Mouse (Mus musculus): ENCODE data around the gene Angel2. TPM values are rescaled to one million over a fixed set of nuclear protein-coding genes. Genes with fewer than 3 reads are reported as not detected.

Angel2 gene
- polyA plus RNA-seq, 1 experiment from 2014 or later, result 64.4 TPM

DNA sequence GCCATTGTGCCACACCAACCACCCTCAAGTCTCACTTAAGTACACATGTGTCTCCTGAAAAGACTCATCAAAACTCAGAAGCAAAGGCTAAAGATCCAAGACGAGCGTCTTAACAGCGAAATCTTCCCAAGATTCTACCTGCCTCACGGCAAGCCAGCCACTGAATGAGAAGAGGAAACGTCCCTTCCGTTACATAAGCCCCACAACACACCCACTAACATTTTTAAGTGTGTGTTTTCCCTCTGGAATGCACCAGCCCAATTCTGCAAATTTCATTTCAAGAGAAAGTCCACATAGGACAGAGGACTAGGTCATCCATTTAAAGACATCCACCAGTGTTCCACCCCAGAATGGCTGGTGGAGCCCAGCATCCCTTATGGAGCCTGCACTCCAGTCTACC lies 14.1 kb upstream of the Angel2 start:
- Histone ChIP-seq H3K4me1 (peaks cover 20% of the 10 kb centered on the region), H3K27me3 (0 out of 2 replicates have a peak, but pooled peaks cover 2% of the 10 kb centered on the region), H3K4me3 (peak overlapping the region; percentile 66), H3K36me3 (no peaks in the 10 kb centered on the region), H3K27ac (no peak overlapping the region), H3K4me2 (replicated peaks) (peak overlapping the region; percentile 72), H3K9me3 (replicated peaks) (no peaks in the 10 kb centered on the region), H3K9ac (peak overlapping the region; percentile 76)
- 78% methylated on average over 6 of the region's 6 CpGs for WGBS
- ATAC-seq (ENCODE audit: low FRiP score), result no peak

DNA sequence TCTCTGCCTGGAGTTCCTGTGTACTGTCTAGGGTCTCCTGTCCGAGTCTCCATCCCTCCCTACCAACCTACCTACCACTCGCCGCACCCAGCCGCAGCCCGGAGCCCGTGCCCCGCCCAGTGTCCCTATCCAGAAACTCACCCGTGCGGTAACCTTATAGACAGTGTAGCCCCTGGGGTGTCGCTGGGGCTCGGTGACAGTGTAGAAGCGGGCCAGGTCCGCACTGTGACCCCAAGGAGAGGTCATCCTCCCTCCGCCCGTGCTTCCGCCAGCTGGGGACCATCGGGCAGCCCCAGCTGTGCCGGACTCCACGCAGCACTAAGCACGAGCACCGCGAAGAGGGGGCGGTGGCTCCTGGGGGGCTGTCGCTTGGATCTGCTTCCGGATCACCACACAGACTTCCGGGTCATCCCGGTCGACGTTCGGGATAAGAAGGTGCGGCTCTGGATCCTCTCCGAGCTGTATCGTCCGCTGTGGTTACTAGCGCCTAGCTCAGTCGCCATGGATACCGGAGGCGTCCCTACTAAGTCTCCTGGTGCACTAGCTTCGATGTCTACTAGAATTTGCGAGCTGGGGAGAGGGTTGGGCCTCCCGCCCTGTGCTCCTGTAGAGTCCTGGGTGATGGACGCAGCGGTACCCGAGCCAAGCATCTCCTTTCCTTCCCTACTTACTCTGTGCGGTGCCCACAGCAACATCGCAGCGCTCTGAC lies 13.3 kb upstream of the Angel2 start, which contains the start of gene Rps6kc1:
TSS of gene Rps6kc1 (minus strand) at position 356 of the 709 bp plus-strand sequence.
- H3K4me3 ChIP-seq, result peak within 1 kb of the TSS; percentile 66
- H3K9ac ChIP-seq, result peak within 1 kb of the TSS; percentile 76
- H3K4me2 ChIP-seq (replicated peaks), result peak within 1 kb of the TSS; percentile 72
- WGBS, result under 1% methylated on average over 47 of the region's 47 CpGs
- no peaks in the 10 kb centered on the region for H3K9me3 ChIP-seq (replicated peaks)
- H3K36me3 ChIP-seq, result no peaks in the 10 kb centered on the region
- 0 out of 2 replicates have a peak, but pooled peaks cover 2% of the 10 kb centered on the region for H3K27me3 ChIP-seq
- ATAC-seq (ENCODE audit: low FRiP score), result peak; percentile 95
- peak within 1 kb of the TSS; percentile 69 for H3K27ac ChIP-seq
- peaks cover 20% of the 10 kb centered on the region for H3K4me1 ChIP-seq

DNA sequence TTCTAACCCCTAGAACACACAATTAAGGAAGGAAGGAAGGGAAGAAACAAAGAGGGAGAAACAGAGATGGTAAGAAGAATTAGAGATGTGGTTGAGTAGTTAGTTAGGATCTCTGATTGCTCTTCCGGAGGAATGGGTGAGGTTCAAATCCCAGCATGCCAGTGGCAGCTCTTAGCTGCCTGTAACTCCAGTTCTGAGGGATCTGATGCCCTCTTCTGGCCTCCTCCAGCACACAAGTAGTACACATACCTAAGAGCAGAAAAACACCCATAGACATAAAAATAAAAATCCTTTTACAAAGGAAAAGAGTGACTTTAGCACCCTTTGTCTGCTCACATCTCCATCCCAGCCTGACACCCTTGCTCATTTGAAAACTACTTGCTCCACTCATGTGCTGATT lies 12.3 kb upstream of the Angel2 start:
- no peak overlapping the region for H3K9ac ChIP-seq
- 0 out of 2 replicates have a peak, but pooled peaks cover 2% of the 10 kb centered on the region for H3K27me3 ChIP-seq
- H3K9me3 ChIP-seq (replicated peaks), result no peaks in the 10 kb centered on the region
- H3K4me3 ChIP-seq, result no peak overlapping the region
- no peak overlapping the region for H3K4me2 ChIP-seq (replicated peaks)
- ATAC-seq (ENCODE audit: low FRiP score), result no peak
- no peak overlapping the region for H3K27ac ChIP-seq
- H3K36me3 ChIP-seq, result no peaks in the 10 kb centered on the region
- H3K4me1 ChIP-seq, result peaks cover 20% of the 10 kb centered on the region
- 41% methylated on average over 1 of the region's 1 CpGs for WGBS

DNA sequence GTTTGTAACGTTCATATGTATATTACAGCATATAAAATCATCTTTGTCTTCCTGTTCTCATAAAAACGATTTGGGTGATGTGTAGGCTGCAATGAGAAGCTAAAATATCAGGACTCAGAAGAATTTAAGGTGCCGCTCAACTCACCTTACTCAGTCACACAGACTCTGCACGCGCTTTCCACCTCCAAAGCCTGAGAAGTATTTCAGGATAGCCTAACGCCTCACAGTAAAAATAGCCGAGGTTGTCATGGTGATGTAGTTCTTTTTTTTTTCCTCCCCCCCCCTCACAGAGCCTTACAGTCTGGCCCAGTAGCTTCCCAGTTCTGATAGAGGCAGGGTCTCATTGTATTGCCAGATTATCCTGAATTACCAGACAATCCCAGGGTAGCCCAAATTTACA lies 6.0 kb upstream of the Angel2 start:
- no peak overlapping the region for H3K9ac ChIP-seq
- H3K4me3 ChIP-seq, result no peak overlapping the region
- no peaks in the 10 kb centered on the region for H3K4me1 ChIP-seq
- no peak for ATAC-seq (ENCODE audit: low FRiP score)
- H3K27ac ChIP-seq, result no peak overlapping the region
- 73% methylated on average over 7 of the region's 7 CpGs for WGBS
- no peaks in the 10 kb centered on the region for H3K36me3 ChIP-seq
- no peaks in the 10 kb centered on the region for H3K9me3 ChIP-seq (replicated peaks)
- 0 out of 2 replicates have a peak, but pooled peaks cover 2% of the 10 kb centered on the region for H3K27me3 ChIP-seq
- H3K4me2 ChIP-seq (replicated peaks), result no peak overlapping the region

DNA sequence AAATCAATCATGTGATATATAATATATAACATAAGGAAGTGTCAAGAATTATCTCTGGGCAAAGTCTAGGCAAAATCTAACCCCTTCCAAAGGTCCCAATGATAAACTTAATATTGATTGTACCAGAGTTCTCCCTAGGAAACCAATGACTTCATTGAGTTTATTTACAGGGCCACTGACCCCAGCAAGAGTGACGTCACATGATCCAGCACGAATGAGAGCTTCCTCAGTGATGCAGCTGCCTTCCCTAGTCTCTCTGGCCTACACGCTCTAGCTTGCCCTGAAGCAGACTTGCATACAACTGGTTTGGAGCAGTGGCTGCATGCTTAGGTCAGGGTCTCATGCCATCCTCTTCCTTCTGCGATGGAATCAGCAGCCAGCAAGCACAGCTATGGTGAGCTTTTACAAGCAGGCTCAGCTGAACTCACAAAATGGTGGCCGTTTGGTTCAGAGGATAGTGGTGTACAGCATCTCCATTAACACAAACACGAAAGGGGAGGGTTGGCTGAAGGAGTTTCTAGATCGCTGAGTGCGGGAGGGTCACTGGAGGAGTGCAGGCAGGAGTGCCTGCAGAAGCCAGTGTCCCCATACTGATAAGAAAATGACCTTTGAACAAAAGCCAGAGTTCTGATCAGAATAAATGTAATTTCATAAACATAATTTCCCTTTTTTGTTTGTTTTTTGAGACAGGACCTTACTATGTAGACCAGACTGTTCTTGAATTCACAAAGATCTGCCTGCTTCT lies 5.0 kb upstream of the Angel2 start:
- no peaks in the 10 kb centered on the region for H3K4me1 ChIP-seq
- ATAC-seq (ENCODE audit: low FRiP score), result no peak
- H3K27me3 ChIP-seq, result 0 out of 2 replicates have a peak, but pooled peaks cover 2% of the 10 kb centered on the region
- H3K9me3 ChIP-seq (replicated peaks), result no peaks in the 10 kb centered on the region
- H3K9ac ChIP-seq, result no peak overlapping the region
- H3K4me3 ChIP-seq, result no peak overlapping the region
- no peak overlapping the region for H3K4me2 ChIP-seq (replicated peaks)
- no peak overlapping the region for H3K27ac ChIP-seq
- no peaks in the 10 kb centered on the region for H3K36me3 ChIP-seq
- WGBS, result 75% methylated on average over 8 of the region's 8 CpGs

DNA sequence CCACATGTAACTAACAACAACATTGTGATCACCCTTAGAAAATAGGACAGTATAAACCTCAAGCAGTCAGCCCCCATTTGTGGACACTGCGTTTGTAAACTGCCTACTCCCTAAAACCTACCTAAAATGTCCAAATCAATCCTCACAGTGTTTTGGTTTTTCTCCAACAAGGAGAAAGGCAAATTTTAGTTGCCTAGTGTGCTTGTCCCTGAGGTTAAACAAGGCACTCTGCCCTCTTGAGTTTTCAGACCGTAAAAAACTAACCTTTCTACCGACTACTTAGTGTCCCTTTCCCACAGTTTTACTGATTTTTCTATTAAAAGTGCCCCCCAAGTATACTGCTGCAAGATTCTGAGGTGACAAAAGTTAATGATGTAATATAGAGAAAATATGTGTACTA lies 2.4 kb downstream of the Angel2 start:
- WGBS, result 95% methylated on average over 3 of the region's 3 CpGs
- peak overlapping the region; percentile 84 for H3K4me2 ChIP-seq (replicated peaks)
- H3K9me3 ChIP-seq (replicated peaks), result no peaks in the 10 kb centered on the region

DNA sequence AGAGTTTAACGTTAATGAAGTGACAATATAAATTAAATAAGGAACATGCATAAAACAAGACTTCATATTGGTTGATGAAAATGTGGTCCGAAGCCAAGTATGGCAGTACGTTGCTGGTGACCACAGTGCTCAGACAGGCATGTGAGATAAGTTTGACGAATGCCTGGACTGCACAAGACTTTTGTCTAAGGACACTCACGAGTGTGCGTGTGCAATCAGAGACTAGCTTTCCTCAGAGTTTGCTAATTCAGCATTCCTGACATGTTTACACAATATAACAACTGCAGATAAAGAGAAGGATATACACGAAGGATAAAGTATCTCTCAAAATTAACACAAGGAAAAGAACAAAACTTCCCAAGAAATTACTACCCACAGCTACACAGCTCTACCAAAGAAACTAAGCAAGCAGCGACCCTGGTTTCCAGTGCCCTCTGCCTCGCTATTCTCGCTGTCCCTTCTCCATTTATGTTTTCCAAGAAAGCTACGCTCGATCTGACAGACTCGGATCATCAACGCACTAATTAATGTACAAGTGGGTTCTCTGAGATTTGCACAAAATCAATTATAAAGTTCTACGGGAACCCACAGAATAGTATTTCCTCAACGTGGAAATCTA lies 2.9 kb downstream of the Angel2 start:
- Histone ChIP-seq H3K4me1 (peaks cover 17% of the 10 kb centered on the region), H3K27ac (peak overlapping the region; percentile 100), H3K4me2 (replicated peaks) (peak overlapping the region; percentile 84), H3K27me3 (no peaks in the 10 kb centered on the region), H3K4me3 (peak overlapping the region; percentile 75), H3K9me3 (replicated peaks) (no peaks in the 10 kb centered on the region), H3K9ac (peak overlapping the region; percentile 94), H3K36me3 (0 out of 2 replicates have a peak, but pooled peaks cover 3% of the 10 kb centered on the region)
- 25% methylated on average over 16 of the region's 16 CpGs for WGBS
- ATAC-seq (ENCODE audit: low FRiP score), result peak; percentile 47

More for the DNA sequence above, 2.4 kb downstream of the Angel2 start:
- H3K4me1 ChIP-seq, result peaks cover 17% of the 10 kb centered on the region
- no peaks in the 10 kb centered on the region for H3K27me3 ChIP-seq
- H3K9ac ChIP-seq, result no peak overlapping the region
- no peaks in the 10 kb centered on the region for H3K36me3 ChIP-seq
- H3K27ac ChIP-seq, result no peak overlapping the region
- ATAC-seq (ENCODE audit: low FRiP score), result no peak
- H3K4me3 ChIP-seq, result no peak overlapping the region

DNA sequence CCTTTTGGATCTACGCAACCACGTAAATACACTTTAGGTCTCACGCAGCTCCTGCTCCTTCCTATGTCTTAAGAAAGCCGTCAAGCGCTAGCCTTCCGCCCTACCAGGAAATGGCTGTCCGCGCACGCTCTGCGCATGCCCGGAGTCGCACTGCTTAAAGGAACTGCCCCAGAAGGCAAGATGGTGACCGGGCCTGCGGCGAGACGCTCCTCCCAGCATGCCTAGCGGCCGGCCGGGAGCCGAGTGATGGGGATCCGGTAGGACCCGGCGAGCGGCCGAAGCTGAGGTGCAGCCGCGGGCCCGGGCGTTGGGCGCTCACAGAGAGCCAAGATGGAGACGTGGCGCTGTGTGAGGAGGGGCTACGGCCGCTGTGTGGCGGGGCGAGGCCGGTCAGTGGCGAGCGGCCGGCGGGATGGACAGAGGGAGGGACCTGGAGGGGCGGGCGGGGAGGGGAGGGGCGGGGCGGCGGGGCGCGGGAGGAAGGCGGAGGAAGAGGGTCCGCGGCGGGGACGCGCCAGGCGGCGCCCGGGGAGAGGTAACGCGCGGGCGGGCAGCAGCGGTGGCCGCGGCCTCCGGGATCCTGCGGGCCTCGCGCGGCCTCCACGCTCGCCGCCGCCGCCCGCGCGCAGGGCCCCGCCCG lies 3.6 kb downstream of the Angel2 start:
- WGBS, result under 1% methylated on average over 36 of the region's 79 CpGs
- ATAC-seq (ENCODE audit: low FRiP score), result peak; percentile 98
- no peaks in the 10 kb centered on the region for H3K9me3 ChIP-seq (replicated peaks)

DNA sequence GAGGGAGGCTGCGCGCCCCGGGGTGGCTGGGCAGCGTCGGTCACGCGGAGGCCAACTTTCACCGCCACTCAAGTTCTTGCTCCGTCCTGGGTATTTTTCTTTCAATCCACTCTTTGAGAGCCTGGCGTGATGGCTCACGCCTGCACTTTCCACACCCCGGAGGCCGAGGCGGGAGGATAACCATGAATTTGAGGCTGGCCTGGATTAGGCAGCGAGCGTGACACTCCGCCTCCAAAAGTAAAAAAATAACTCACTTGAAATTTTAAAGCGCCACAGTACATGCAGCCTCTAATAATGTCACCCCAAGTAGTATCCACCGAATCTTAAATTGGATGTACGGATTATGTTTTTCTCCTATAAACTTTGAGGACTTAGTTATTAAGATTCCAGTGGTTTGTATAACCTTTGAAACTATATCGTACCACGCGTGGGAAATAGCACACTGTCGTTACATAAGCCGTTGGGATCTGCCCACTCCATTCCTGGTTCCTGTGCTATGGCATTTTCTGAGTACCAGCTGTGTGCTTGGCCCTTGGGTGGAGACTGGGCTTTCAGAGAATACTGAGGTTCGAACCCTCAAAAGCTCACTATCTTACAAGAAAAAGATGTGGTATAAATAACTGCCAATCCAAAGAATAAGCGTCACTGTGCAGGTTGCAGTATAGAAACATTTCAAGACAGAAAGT lies 4.2 kb downstream of the Angel2 start:
- 9% methylated on average over 27 of the region's 27 CpGs for WGBS
- H3K36me3 ChIP-seq, result peaks cover 12% of the 10 kb centered on the region
- peak; percentile 44; the same call in 1 of the 2 replicates for ATAC-seq (ENCODE audit: low FRiP score)

More for the DNA sequence above, 3.6 kb downstream of the Angel2 start:
- no peaks in the 10 kb centered on the region for H3K27me3 ChIP-seq
- H3K27ac ChIP-seq, result peak overlapping the region; percentile 100
- H3K36me3 ChIP-seq, result 0 out of 2 replicates have a peak, but pooled peaks cover 6% of the 10 kb centered on the region
- H3K4me3 ChIP-seq, result peak overlapping the region; percentile 75
- H3K9ac ChIP-seq, result peak overlapping the region; percentile 94
- peaks cover 17% of the 10 kb centered on the region for H3K4me1 ChIP-seq
- peak overlapping the region; percentile 84 for H3K4me2 ChIP-seq (replicated peaks)

DNA sequence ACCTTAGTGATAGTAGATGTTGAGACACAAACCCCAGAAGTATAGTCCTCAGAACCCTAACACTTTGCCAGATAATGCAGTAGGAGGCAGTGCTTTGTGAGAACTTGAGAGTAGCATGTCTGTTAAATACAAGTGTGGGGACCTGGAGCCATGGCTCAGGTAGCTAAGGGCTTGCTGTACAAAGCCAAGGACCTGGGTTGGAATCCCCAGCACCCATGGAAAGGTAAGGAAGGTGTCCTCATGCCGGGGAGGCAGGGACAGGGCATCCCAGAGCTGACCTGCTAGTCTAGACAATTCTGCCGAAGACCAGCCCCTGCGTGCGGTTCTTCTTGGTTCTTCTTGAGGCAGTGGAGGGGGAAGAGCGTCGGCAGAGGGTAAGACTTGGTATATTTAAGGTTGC lies 5.3 kb downstream of the Angel2 start:
- 94% methylated on average over 6 of the region's 6 CpGs for WGBS
- Histone ChIP-seq H3K9me3 (replicated peaks) (no peaks in the 10 kb centered on the region), H3K4me1 (peaks cover 17% of the 10 kb centered on the region), H3K36me3 (peaks cover 22% of the 10 kb centered on the region), H3K27ac (no peak overlapping the region), H3K27me3 (no peaks in the 10 kb centered on the region), H3K9ac (no peak overlapping the region), H3K4me2 (replicated peaks) (no peak overlapping the region), H3K4me3 (no peak overlapping the region)
- ATAC-seq (ENCODE audit: low FRiP score), result no peak

More for the DNA sequence above, 4.2 kb downstream of the Angel2 start:
- peak overlapping the region; percentile 75 for H3K4me3 ChIP-seq
- H3K27me3 ChIP-seq, result no peaks in the 10 kb centered on the region
- no peaks in the 10 kb centered on the region for H3K9me3 ChIP-seq (replicated peaks)
- peak overlapping the region; percentile 84 for H3K4me2 ChIP-seq (replicated peaks)
- peak overlapping the region; percentile 94 for H3K9ac ChIP-seq
- H3K27ac ChIP-seq, result peak overlapping the region; percentile 100
- peaks cover 17% of the 10 kb centered on the region for H3K4me1 ChIP-seq

DNA sequence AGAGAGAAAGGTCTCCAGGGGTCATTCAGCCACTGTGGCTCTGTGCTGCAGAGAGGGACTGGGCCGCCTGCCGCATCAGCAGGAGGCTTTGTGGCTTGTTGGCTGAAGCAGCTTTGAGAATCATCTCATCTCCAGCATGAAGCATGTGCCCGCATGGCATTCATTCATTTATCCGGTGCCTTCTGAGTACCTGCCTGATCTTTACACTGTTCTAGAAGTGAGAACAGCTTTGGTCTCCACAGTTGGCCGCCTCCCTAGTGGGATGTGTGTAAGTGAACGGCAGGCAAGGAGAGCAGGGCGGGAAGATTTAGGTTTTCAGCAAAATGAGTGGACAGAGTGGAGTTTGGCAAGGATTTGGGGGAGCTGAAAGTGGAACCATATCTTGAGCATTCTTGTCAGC lies 14.9 kb downstream of the Angel2 start:
- 77% methylated on average over 7 of the region's 7 CpGs for WGBS
- H3K36me3 ChIP-seq, result peaks cover 63% of the 10 kb centered on the region
- no peak for ATAC-seq (ENCODE audit: low FRiP score)

More for the DNA sequence above, 14.9 kb downstream of the Angel2 start:
- Histone ChIP-seq H3K4me3 (no peak overlapping the region), H3K27ac (no peak overlapping the region), H3K27me3 (no peaks in the 10 kb centered on the region), H3K4me2 (replicated peaks) (no peak overlapping the region), H3K9me3 (replicated peaks) (no peaks in the 10 kb centered on the region), H3K9ac (no peak overlapping the region), H3K4me1 (no peaks in the 10 kb centered on the region)
